Mouse (Mus musculus): ENCODE measurements around the gene Med8. TPM values are rescaled to one million over a fixed set of nuclear protein-coding genes. Genes with fewer than 3 reads are reported as not detected.

Gene Med8
- total RNA-seq, 2 experiments from 2014 or later, result 56.4 to 56.6 TPM

- H3K27ac ChIP-seq, result no peak overlapping the region
- no peak for TF ChIP-seq CTCF (conservative IDR thresholded peaks at IDR 0.05)
- H3K4me3 ChIP-seq, result no peak overlapping the region
- DNase-seq (ENCODE audit: low spot score in 2 of 2), result no peak
Observed at GRCm38 (mm10) chr4:118390146-118390545, 19.0 kb upstream of the Med8 start.

DNA sequence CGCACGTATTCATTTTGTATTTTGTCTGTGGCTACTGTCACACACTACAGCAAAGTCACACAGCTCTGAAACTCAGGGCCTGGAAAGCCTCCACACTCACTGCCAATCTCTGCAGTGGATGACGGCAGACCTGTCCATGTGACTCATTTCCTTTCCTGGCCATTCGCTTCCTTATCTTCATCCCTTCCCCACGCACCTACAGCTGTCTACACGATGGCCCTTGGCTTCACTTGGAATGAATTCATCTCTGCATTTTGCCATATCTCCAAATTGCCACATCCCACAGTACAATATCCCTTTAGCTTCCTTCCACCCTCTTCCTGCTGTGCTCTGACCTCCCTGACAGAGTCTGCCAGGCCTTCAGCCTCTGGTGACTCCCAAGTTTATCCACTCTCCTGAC lies 14.6 kb upstream of the Med8 start:
- DNase-seq (ENCODE audit: low spot score in 2 of 2), result no peak
- TF ChIP-seq CTCF (conservative IDR thresholded peaks at IDR 0.05), result no peak
- H3K4me3 ChIP-seq, result no peak overlapping the region
- H3K27ac ChIP-seq, result no peak overlapping the region

- TF ChIP-seq CTCF (conservative IDR thresholded peaks at IDR 0.05), result no peak
- no peak for DNase-seq (ENCODE audit: low spot score in 2 of 2)
- no peak overlapping the region for H3K4me3 ChIP-seq
- no peak overlapping the region for H3K27ac ChIP-seq
Observed at GRCm38 (mm10) chr4:118395289-118395688, 13.8 kb upstream of the Med8 start.

DNA sequence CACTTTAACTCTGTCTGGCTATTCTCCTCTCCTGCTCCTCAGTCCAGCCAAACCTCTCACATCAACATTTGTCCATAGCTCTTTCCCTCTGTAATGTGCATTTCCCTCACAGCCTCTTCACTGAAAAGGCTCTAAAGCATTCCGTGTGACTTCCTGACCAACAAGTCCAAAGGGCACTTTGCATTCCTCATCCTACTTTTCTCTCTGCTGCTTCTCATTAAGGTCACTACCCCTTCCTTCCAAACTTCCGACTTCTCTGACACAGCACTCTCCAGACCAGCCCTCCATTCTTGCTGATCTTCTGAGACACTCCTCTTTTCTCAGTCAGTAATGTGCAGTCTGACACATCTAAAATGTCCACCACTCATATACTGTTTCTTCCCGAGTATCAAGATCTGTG lies 12.7 kb upstream of the Med8 start:
- no peak for TF ChIP-seq CTCF (conservative IDR thresholded peaks at IDR 0.05)
- DNase-seq (ENCODE audit: low spot score in 2 of 2), result no peak

DNA sequence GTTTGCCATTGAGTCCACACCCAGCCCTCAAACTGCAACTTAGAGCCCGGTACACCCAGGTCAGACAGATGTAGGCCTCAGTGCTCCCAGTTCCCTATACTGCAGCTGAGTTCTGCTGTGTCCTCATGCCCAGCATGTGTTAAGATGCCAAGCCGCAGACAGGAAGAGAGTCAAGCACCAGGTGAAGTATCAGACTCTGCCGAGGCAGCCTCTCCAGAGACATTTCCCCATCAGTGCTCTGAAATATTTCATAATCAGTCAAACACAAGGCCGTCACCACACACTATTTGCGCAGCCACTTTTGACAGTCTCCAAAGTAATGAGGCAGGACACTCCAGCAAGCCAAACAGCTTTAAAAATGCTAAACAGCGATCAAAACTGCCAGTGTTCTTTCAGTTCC lies 10.7 kb upstream of the Med8 start:
- no peak overlapping the region for H3K27ac ChIP-seq
- no peak for DNase-seq (ENCODE audit: low spot score in 2 of 2)
- TF ChIP-seq CTCF (conservative IDR thresholded peaks at IDR 0.05), result no peak
- no peak overlapping the region for H3K4me3 ChIP-seq

More for the DNA sequence above, 12.7 kb upstream of the Med8 start:
- H3K4me3 ChIP-seq, result no peak overlapping the region
- H3K27ac ChIP-seq, result no peak overlapping the region

GRCm38 (mm10) chr4:118401421-118401820 lies 7.7 kb upstream of the Med8 start:
- Histone ChIP-seq H3K27ac (no peak overlapping the region), H3K4me3 (no peak overlapping the region)
- no peak for TF ChIP-seq CTCF (conservative IDR thresholded peaks at IDR 0.05)
- no peak for DNase-seq (ENCODE audit: low spot score in 2 of 2)

- H3K27ac ChIP-seq, result no peak overlapping the region
- no peak for TF ChIP-seq CTCF (conservative IDR thresholded peaks at IDR 0.05)
- no peak for DNase-seq (ENCODE audit: low spot score in 2 of 2)
- H3K4me3 ChIP-seq, result no peak overlapping the region
Observed at GRCm38 (mm10) chr4:118401918-118402317, 7.2 kb upstream of the Med8 start.

GRCm38 (mm10) chr4:118402701-118403100 lies 6.4 kb upstream of the Med8 start:
- DNase-seq (ENCODE audit: low spot score in 2 of 2), result no peak
- no peak overlapping the region for H3K4me3 ChIP-seq
- no peak for TF ChIP-seq CTCF (conservative IDR thresholded peaks at IDR 0.05)
- H3K27ac ChIP-seq, result no peak overlapping the region

- DNase-seq (ENCODE audit: low spot score in 2 of 2), result no peak
- no peak for TF ChIP-seq CTCF (conservative IDR thresholded peaks at IDR 0.05)
- no peak overlapping the region for H3K27ac ChIP-seq
- no peak overlapping the region for H3K4me3 ChIP-seq
Observed at GRCm38 (mm10) chr4:118410871-118411270, 1.7 kb downstream of the Med8 start.

- H3K4me3 ChIP-seq, result no peak overlapping the region
- no peak for DNase-seq (ENCODE audit: low spot score in 2 of 2)
- TF ChIP-seq CTCF (conservative IDR thresholded peaks at IDR 0.05), result no peak
- no peak overlapping the region for H3K27ac ChIP-seq
Observed at GRCm38 (mm10) chr4:118413553-118413952, 4.4 kb downstream of the Med8 start.

DNA sequence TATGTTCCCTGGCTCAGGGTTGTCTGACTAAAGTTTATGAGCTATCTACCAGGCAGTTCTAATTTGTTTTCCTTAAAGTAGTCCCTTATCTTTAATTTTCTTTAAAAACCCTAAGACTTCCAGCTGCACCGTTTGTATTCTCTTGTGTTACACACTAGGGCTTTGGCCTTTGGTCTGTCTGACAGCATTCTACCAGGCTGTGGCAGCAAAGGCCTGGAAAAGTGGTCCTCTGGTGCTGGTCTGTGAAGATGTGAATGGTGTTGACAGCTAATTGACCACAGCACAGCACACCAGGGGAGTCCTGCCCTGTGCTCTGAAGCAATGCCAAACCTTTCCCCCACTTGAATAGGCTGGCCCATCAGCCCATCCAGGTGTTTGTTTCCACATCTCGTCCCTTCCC lies 6.6 kb downstream of the Med8 start:
- no peak for DNase-seq (ENCODE audit: low spot score in 2 of 2)
- H3K4me3 ChIP-seq, result no peak overlapping the region
- peak overlapping the region; percentile 72 for H3K27ac ChIP-seq
- TF ChIP-seq CTCF (conservative IDR thresholded peaks at IDR 0.05), result peak; percentile 58

- Histone ChIP-seq H3K4me3 (no peak overlapping the region), H3K27ac (peak overlapping the region; percentile 72)
- no peak for DNase-seq (ENCODE audit: low spot score in 2 of 2)
- no peak for TF ChIP-seq CTCF (conservative IDR thresholded peaks at IDR 0.05)
Observed at GRCm38 (mm10) chr4:118416329-118416728, 7.2 kb downstream of the Med8 start.

DNA sequence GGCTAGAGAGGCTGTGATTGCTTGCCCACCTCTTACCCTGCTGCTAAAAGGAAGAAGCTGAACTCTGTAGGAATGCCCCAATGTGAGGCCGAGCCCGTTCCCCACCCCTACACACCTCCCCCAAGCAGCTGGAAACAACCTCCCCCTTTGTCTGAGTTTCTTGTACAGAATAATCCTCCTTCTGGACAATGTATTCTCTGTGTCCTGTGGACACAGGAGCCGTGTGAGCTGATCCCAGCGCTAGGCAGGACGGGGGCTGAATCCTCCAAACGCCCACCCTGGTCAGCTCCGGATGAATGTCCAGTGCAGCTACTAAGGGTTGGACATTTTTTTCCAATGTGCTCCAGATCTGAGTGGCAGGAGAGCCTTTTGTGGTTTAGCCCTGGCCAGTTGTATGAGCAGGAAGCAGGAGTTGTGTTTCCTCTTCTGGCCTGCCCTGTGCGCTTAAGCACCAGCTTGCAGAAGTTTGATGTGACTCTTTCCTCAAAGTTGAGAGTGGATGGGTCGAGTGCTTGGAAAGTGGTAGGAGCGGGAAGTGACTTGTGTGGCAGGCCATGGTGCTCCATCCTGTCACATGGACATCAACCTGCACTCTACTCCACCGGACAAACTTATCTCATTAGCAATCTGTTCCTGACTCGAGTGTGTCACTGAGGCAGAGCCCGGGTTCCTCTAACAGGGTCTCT lies 8.1 kb downstream of the Med8 start:
- no peak for TF ChIP-seq CTCF (conservative IDR thresholded peaks at IDR 0.05)
- Histone ChIP-seq H3K4me3 (no peak overlapping the region), H3K27ac (peak overlapping the region; percentile 72)
- no peak for DNase-seq (ENCODE audit: low spot score in 2 of 2)

- TF ChIP-seq CTCF (conservative IDR thresholded peaks at IDR 0.05), result no peak
- DNase-seq (ENCODE audit: low spot score in 2 of 2), result no peak
- H3K27ac ChIP-seq, result no peak overlapping the region
- H3K4me3 ChIP-seq, result no peak overlapping the region
Observed at GRCm38 (mm10) chr4:118421384-118421783, 12.2 kb downstream of the Med8 start.
